Mouse (Mus musculus): Measurements from ENCODE around the gene Stpg3.

DNA sequence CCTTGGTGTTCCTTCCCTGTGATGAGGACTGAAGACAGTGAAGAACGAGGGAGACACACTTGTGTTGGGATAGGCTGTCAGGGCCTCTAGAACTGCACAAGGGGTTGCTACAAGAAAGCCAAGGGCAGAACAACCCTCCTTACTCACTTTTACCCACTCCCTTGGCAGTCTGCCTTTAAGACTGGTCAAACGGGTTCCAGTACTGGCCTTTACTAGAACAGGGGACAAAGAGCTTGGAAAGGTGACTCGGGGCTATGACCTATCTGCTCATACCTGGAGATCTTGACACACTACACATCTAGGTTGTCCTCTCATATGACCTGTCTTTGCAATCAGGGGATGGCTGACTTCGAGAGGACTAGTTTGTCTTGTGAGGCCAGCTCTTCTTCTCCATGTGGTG lies 23.1 kb upstream of the Stpg3 start:
- TF ChIP-seq POLR2A (IDR thresholded peaks at IDR 0.05; ENCODE audit: insufficient read depth, low read length) (no peak), CTCF (IDR thresholded peaks at IDR 0.05; ENCODE audit: low read depth, low read length) (no peak), EP300 (IDR thresholded peaks at IDR 0.05; ENCODE audit: insufficient read depth, low read depth, low read length) (no peak)

Measured in ES-Bruce4 (cell line).